Mouse (Mus musculus): ENCODE data around the gene Kbtbd4.

The Kbtbd4 gene

DNA sequence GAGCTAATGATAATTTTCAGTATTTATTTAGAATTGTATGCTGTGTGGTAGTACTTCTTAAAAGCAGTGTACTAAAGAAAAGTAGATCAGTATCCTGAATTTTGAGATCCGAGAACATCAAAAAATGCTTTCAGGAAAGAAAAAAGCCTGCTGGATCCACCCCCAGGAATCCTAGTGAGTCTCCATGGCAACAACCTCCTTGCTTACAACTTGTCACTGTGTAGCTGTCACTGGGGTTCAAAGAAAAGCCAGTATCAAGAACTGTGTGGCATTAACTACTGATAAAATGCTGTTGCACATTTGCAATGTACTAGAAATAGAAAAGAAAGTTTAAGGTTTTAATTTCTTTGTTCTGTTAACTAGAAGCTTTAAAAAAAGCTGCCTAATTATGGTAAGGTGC is 51.5 kb downstream of the Kbtbd4 start:
- DNase-seq (ENCODE audit: low spot score in 2 of 2) = peak; percentile 55 to 80

DNA sequence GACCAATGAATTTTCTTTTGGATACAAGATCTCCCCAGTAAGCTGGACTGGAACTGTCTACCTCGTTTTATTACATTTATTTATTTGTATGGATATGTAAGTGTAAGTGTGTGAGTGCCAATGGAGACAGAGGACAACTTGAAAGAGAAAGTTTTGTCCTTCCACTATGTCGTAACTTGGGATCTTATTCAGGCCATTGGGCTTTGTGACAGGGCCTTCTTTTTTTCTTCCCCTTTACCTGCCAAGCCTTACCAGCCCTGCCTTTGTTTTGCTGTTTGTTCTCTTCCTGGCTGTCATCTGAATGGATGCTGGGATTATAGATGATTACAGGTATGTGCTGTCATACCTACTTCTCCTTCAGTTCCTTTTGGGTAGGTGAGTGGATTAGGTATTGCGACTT is 54.3 kb downstream of the Kbtbd4 start:
- no peak for DNase-seq (ENCODE audit: low spot score in 2 of 2)

- DNase-seq (ENCODE audit: low spot score in 2 of 2) = peak in 1 of 2 experiments; percentile 50
Observed at GRCm38 (mm10) chr2:90960012-90960411, 55.5 kb downstream of the Kbtbd4 start.
